Mouse (Mus musculus): ENCODE results near the gene Dnase2b.

DNA sequence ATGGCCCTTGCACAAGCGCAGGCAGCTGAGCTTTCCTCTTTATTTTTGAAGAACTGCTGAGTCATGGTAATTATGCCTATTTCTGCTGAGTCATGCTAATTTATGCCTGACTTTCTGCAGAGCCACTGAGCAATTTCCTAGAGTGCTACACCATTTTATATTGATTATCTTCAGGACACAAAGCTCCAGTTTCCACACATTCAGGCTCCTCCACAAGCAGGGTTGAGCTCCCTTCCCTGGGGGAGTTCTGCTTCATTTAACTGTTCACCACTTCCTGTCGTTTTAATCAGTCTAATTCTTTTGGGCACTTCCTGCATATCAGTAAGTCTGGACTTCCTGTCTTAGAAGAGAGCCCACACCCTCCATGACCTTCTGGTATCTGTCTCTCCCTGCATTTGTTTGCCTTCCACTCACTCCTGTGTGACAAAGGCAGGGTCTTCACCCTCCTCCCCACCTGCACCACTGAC, 39.7 kb upstream of the Dnase2b start:
- TF ChIP-seq CTCF (IDR thresholded peaks at IDR 0.05; ENCODE audit: low read depth, low read length) (no peak), POLR2A (IDR thresholded peaks at IDR 0.05; ENCODE audit: extremely low read depth, insufficient read depth, low read length) (no peak)

Measured in liver, adult 2 months (tissue).